Mouse (Mus musculus) MEL (cell line): ENCODE data around the gene Txnrd3. TPM values are rescaled to one million over a fixed set of nuclear protein-coding genes. Genes with fewer than 3 reads are reported as not detected.

ENCODE experiments used
- DNase-seq: peaks from one replicate; pipeline ENCODE4 v3.0.0; 2011; ENCODE audit warnings: low read depth, low spot score
- H3K27ac ChIP-seq: 2 replicates; pipeline ENCODE4 v1.5.1; 2012; ENCODE audit warnings: low read depth, mild to moderate bottlenecking, control low read depth, low read length, moderate library complexity; ENCODE audit not compliant: control insufficient read depth
- H3K27me3 ChIP-seq, 2 experiments: fragments of 150-350 bp in 1 of 2; sonication (generic) in 1 of 2; 2 replicates each; pipeline ENCODE4 v1.6.1; 2012; ENCODE audit warnings: low read length in 2 of 2, mild to moderate bottlenecking in 2 of 2, improper control_type of control experiment in 1 of 2, moderate library complexity in 1 of 2; ENCODE audit not compliant: insufficient read depth in 2 of 2, control insufficient read depth in 1 of 2
- H3K36me3 ChIP-seq, 2 experiments: 2 replicates each; pipeline ENCODE4 v1.6.1; 2012 to 2014; ENCODE audit warnings: low read length in 2 of 2, improper control_type of control experiment in 1 of 2, inconsistent platforms in 1 of 2, mild to moderate bottlenecking in 1 of 2; ENCODE audit not compliant: insufficient read depth in 2 of 2, control insufficient read depth in 1 of 2
- H3K4me1 ChIP-seq, 2 experiments: fragments of 150-350 bp in 1 of 2; sonication (generic) in 1 of 2; 2 replicates each; pipeline ENCODE4 v1.6.1; 2012; ENCODE audit warnings: low read length in 2 of 2, improper control_type of control experiment in 1 of 2, mild to moderate bottlenecking in 1 of 2; ENCODE audit not compliant: insufficient read depth in 2 of 2, control insufficient read depth in 1 of 2
- H3K4me3 ChIP-seq, 2 experiments: fragments of 150-350 bp in 1 of 2; sonication (generic) in 1 of 2; 2 replicates each; pipeline ENCODE4 v1.5.1; 2012; ENCODE audit warnings: low read depth in 2 of 2, low read length in 2 of 2, mild to moderate bottlenecking in 2 of 2, moderate library complexity in 2 of 2, control low read depth in 1 of 2, improper control_type of control experiment in 1 of 2; ENCODE audit not compliant: control insufficient read depth in 1 of 2, insufficient read depth in 1 of 2
- H3K79me2 ChIP-seq: 2 replicates; pipeline ENCODE4 v1.6.1; 2012; ENCODE audit warnings: mild to moderate bottlenecking, low read length, moderate library complexity; ENCODE audit not compliant: control insufficient read depth, poor library complexity, insufficient read depth
- H3K9ac ChIP-seq: 2 replicates; pipeline ENCODE4 v1.6.1; 2012; ENCODE audit warnings: low read depth, mild to moderate bottlenecking, control low read depth, low read length, moderate library complexity; ENCODE audit not compliant: control insufficient read depth, poor library complexity, severe bottlenecking
- H3K9me3 ChIP-seq: fragments of 150-350 bp; sonication (generic); replicated peaks from 2 replicates; pipeline ENCODE4 v1.6.1; 2012; ENCODE audit warnings: mild to moderate bottlenecking, low read length, improper control_type of control experiment, moderate library complexity; ENCODE audit not compliant: insufficient read depth
- CHD1 ChIP-seq: IDR thresholded peaks from 2 replicates; pipeline ENCODE4 v1.6.1; 2012; ENCODE audit warnings: low read depth, mild to moderate bottlenecking, inconsistent platforms, low read length, improper control_type of control experiment
- CHD2 ChIP-seq: IDR thresholded peaks from 2 replicates; pipeline ENCODE4 v1.6.1; 2011; ENCODE audit warnings: low read length, improper control_type of control experiment
- CTCF ChIP-seq, 3 experiments: IDR thresholded peaks in 2 of 3; conservative IDR thresholded peaks in 1 of 3; 2 replicates each; pipeline ENCODE4 v1.5.1; 2011 to 2012; ENCODE audit warnings: low read length in 3 of 3, low read depth in 2 of 3, mild to moderate bottlenecking in 2 of 3, improper control_type of control experiment in 1 of 3, inconsistent platforms in 1 of 3, mixed read lengths in 1 of 3, moderate library complexity in 1 of 3; ENCODE audit not compliant: control insufficient read depth in 1 of 3, insufficient read depth in 1 of 3, poor library complexity in 1 of 3, severe bottlenecking in 1 of 3
- E2F4 ChIP-seq: IDR thresholded peaks from 2 replicates; pipeline ENCODE4 v1.6.1; 2011; ENCODE audit warnings: low read depth, low read length, improper control_type of control experiment, borderline replicate concordance
- GABPA ChIP-seq: IDR thresholded peaks from 2 replicates; pipeline ENCODE4 v1.6.1; 2012; ENCODE audit warnings: low read depth, mild to moderate bottlenecking, inconsistent platforms, low read length, improper control_type of control experiment, moderate library complexity
- HCFC1 ChIP-seq: IDR thresholded peaks from 2 replicates; pipeline ENCODE4 v1.6.1; 2012; ENCODE audit warnings: low read depth, mild to moderate bottlenecking, inconsistent platforms, low read length, improper control_type of control experiment, moderate library complexity
- JUND ChIP-seq: IDR thresholded peaks from 2 replicates; pipeline ENCODE4 v1.6.1; 2011; ENCODE audit warnings: low read depth, mild to moderate bottlenecking, improper control_type of control experiment, low read length
- KAT2A ChIP-seq: conservative IDR thresholded peaks from 2 replicates; pipeline ENCODE4 v1.6.1; 2012; ENCODE audit warnings: low read depth, low read length, improper control_type of control experiment, inconsistent platforms
- MAX ChIP-seq: IDR thresholded peaks from 2 replicates; pipeline ENCODE4 v1.6.1; 2011; ENCODE audit warnings: low read length, improper control_type of control experiment
- MAZ ChIP-seq: IDR thresholded peaks from 2 replicates; pipeline ENCODE4 v1.6.1; 2012; ENCODE audit warnings: low read depth, mild to moderate bottlenecking, inconsistent platforms, low read length, improper control_type of control experiment
- MEF2A ChIP-seq: IDR thresholded peaks from 2 replicates; pipeline ENCODE4 v1.6.1; 2014; ENCODE audit warnings: low read depth, mild to moderate bottlenecking, inconsistent platforms, low read length, improper control_type of control experiment; ENCODE audit not compliant: poor library complexity, insufficient replicate concordance, severe bottlenecking; ENCODE audit errors: extremely low read depth
- MYB ChIP-seq: IDR thresholded peaks from 2 replicates; pipeline ENCODE4 v1.6.1; 2011; ENCODE audit warnings: mild to moderate bottlenecking, low read depth, low read length, improper control_type of control experiment
- MYC ChIP-seq: IDR thresholded peaks from 2 replicates; pipeline ENCODE4 v1.6.1; 2011; ENCODE audit warnings: low read depth, mild to moderate bottlenecking, low read length, improper control_type of control experiment, moderate library complexity
- NELFE ChIP-seq: IDR thresholded peaks from 2 replicates; pipeline ENCODE4 v1.6.1; 2011; ENCODE audit warnings: low read depth, low read length, improper control_type of control experiment
- NRF1 ChIP-seq: IDR thresholded peaks from 2 replicates; pipeline ENCODE4 v1.6.1; 2014; ENCODE audit warnings: low read depth, mild to moderate bottlenecking, inconsistent platforms, low read length, improper control_type of control experiment, moderate library complexity; ENCODE audit not compliant: poor library complexity, insufficient read depth, severe bottlenecking
- POLR2A ChIP-seq, 2 experiments: IDR thresholded peaks; 2 replicates each; pipeline ENCODE4 v1.6.1; 2011 to 2012; ENCODE audit warnings: low read length in 2 of 2, mild to moderate bottlenecking in 2 of 2, control low read depth in 1 of 2, improper control_type of control experiment in 1 of 2, low read depth in 1 of 2, moderate library complexity in 1 of 2; ENCODE audit not compliant: control insufficient read depth in 1 of 2, insufficient read depth in 1 of 2, poor library complexity in 1 of 2
- POLR2AphosphoS2 ChIP-seq: IDR thresholded peaks from 2 replicates; pipeline ENCODE4 v1.6.1; 2011; ENCODE audit warnings: low read length, improper control_type of control experiment
- RAD21 ChIP-seq: IDR thresholded peaks from 2 replicates; pipeline ENCODE4 v1.6.1; 2011; ENCODE audit warnings: mild to moderate bottlenecking, low read depth, low read length, improper control_type of control experiment
- SIN3A ChIP-seq: IDR thresholded peaks from 2 replicates; pipeline ENCODE4 v1.6.1; 2012; ENCODE audit warnings: low read length, improper control_type of control experiment, inconsistent platforms
- SMC3 ChIP-seq: IDR thresholded peaks from 2 replicates; pipeline ENCODE4 v1.6.1; 2011; ENCODE audit warnings: low read depth, low read length, improper control_type of control experiment
- TBP ChIP-seq: IDR thresholded peaks from 2 replicates; pipeline ENCODE4 v1.8.0; 2011; ENCODE audit warnings: low read depth, low read length, improper control_type of control experiment
- TCF12 ChIP-seq: IDR thresholded peaks from 2 replicates; pipeline ENCODE4 v1.6.1; 2014; ENCODE audit warnings: low read depth, mild to moderate bottlenecking, inconsistent platforms, low read length, improper control_type of control experiment, moderate library complexity
- USF1 ChIP-seq: IDR thresholded peaks from 2 replicates; pipeline ENCODE4 v1.6.1; 2014; ENCODE audit warnings: low read depth, mild to moderate bottlenecking, inconsistent platforms, low read length, improper control_type of control experiment, moderate library complexity
- ZKSCAN1 ChIP-seq: IDR thresholded peaks from 2 replicates; pipeline ENCODE4 v1.6.1; 2012; ENCODE audit warnings: low read depth, mild to moderate bottlenecking, inconsistent platforms, low read length, improper control_type of control experiment, moderate library complexity
- ZNF384 ChIP-seq: IDR thresholded peaks from 2 replicates; pipeline ENCODE4 v1.6.1; 2012; ENCODE audit warnings: low read depth, mild to moderate bottlenecking, inconsistent platforms, low read length, improper control_type of control experiment
- polyA plus RNA-seq, 2 experiments: library from polyadenylated mRNA; stranded (reverse) in 1 of 2; unstranded in 1 of 2; fragments of >175 nt in 1 of 2; fragments of >200 nt in 1 of 2; gene quantifications; 2 replicates each; pipeline versions ENCODE4 v1.2.1 to v1.2.4; 2012; ENCODE audit warnings: low replicate concordance in 2 of 2, low read depth in 1 of 2; ENCODE audit not compliant: insufficient read length in 2 of 2, insufficient read depth in 1 of 2, missing spikeins in 1 of 2
- total RNA-seq: library from RNA; depleted of rRNA; stranded (reverse); fragments of 300-350 nt; gene quantifications from 2 replicates; pipeline ENCODE4 v1.2.3, GENCODE M21; 2012

Gene Txnrd3
- total and polyA plus RNA-seq, 3 experiments = 8.7 to 15.1 TPM; not detected in 1

DNA sequence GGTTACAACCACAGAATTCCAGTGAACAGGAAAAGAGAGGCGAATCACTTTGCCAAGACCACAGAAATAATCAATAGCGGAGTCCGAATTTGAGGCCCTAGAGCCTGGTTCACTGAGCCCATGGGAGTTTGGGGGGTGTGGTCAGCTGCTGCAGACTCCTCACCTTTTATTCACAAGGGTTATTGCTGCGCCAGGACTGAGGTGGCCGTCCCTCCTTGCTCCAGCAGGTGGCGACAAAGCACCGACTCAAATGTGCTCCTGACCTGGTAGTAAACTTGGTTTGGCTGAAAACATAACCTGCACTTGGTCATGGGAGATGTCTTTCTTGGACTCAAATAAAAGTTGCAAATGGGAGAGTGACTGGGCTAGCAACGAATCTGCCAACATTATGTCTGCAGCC, 36.4 kb downstream of the Txnrd3 start (continued):
- TF ChIP-seq ZNF384 (no peak), TBP (no peak), SIN3A (no peak), KAT2A (no peak), MAZ (no peak), ZKSCAN1 (no peak), MYC (no peak), CTCF (IDR thresholded peaks at IDR 0.05 in 2 of 3, conservative IDR thresholded peaks at IDR 0.05 in 1 of 3; ENCODE audit: control insufficient read depth in 1 of 3, insufficient read depth in 1 of 3, low read depth in 2 of 3, low read length in 3 of 3, poor library complexity in 1 of 3, severe bottlenecking in 1 of 3) (peak; percentile 88 to 98 (median 93)), GABPA (no peak), CHD1 (no peak), NRF1 (no peak), CHD2 (no peak), RAD21 (peak; percentile 88), TCF12 (no peak), POLR2AphosphoS2 (no peak), E2F4 (no peak), MAX (0 out of 2 replicates have a peak, but pooled peaks have one; percentile 34)

DNA sequence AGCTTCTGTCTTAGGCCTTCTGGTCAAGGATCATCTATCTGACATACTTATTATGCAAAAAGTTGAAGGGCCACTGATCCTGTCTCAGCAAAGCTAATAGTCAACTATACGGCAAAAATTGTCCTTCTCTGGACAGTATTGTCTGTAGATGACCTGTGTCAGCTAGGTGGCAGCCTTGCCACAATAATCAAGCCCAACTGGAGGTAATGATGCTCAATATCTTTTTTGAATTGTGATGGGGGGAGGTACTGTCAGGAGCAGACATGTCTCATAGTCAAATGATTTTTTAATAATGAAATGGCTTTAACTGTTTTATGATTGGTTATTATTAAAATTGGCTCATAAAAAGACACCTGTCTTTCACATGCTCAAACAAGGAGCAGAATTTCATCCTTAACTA, 40.4 kb downstream of the Txnrd3 start:
- Histone ChIP-seq H3K9me3 (no peaks in the 10 kb centered on the region), H3K27ac (no peak overlapping the region), H3K36me3 (no peaks in the 10 kb centered on the region), H3K4me1 (no peaks in the 10 kb centered on the region), H3K79me2 (no peaks in the 10 kb centered on the region), H3K9ac (no peak overlapping the region), H3K4me3 (no peak overlapping the region), H3K27me3 (peaks cover 0 to 4% of the 10 kb centered on the region in 2 experiments)
- TF ChIP-seq E2F4 (no peak), MAZ (no peak), MYC (no peak), RAD21 (peak; percentile 50), SMC3 (peak; percentile 41; the same call in 1 of the 2 replicates), CTCF (IDR thresholded peaks at IDR 0.05 in 2 of 3, conservative IDR thresholded peaks at IDR 0.05 in 1 of 3; ENCODE audit: control insufficient read depth in 1 of 3, insufficient read depth in 1 of 3, low read depth in 2 of 3, low read length in 3 of 3, poor library complexity in 1 of 3, severe bottlenecking in 1 of 3) (peak in 1 of 3 experiments; percentile 51; a peak in 2 of 6 replicates)
- DNase-seq = peak; percentile 16

DNA sequence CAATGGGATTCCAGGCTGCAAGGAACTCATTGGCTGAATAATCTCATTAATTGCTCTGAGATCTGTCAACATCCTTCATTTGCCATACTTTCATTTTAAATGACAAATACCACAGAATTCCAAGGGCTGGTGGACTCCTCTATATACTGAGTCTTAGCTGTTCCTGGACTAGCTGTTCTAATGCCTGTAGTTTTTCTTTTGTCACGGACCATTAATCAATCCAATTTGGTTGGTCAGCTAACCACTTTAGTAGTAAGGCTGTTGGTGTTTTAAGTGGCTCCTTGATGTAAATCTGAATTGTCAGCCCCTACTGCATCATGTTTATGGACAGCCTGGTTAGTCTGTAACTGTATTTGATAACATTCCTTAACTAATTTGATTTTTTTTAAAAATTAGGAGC, 43.3 kb downstream of the Txnrd3 start:
- no peak overlapping the region for H3K9ac ChIP-seq
- no peaks in the 10 kb centered on the region for H3K79me2 ChIP-seq
- H3K27ac ChIP-seq = no peak overlapping the region
- H3K4me3 ChIP-seq = no peak overlapping the region
- no peaks in the 10 kb centered on the region for H3K4me1 ChIP-seq
- no peak for DNase-seq
- no peak for TF ChIP-seq MEF2A
- TF ChIP-seq KAT2A = no peak
- no peak for TF ChIP-seq CHD1
- no peak for TF ChIP-seq CTCF (IDR thresholded peaks at IDR 0.05 in 2 of 3, conservative IDR thresholded peaks at IDR 0.05 in 1 of 3; ENCODE audit: control insufficient read depth in 1 of 3, insufficient read depth in 1 of 3, low read depth in 2 of 3, low read length in 3 of 3, poor library complexity in 1 of 3, severe bottlenecking in 1 of 3)
- TF ChIP-seq USF1 = no peak
- TF ChIP-seq HCFC1 = no peak
- no peak for TF ChIP-seq POLR2A (IDR thresholded peaks at IDR 0.05; ENCODE audit: control insufficient read depth in 1 of 2, insufficient read depth in 1 of 2, low read depth in 1 of 2, low read length in 2 of 2, poor library complexity in 1 of 2)
- no peak for TF ChIP-seq MAX
- TF ChIP-seq MYB = no peak
- no peak for TF ChIP-seq JUND
- TF ChIP-seq E2F4 = no peak
- TF ChIP-seq NELFE = no peak
- no peak for TF ChIP-seq TBP
- TF ChIP-seq ZKSCAN1 = no peak
- TF ChIP-seq MYC = no peak
- TF ChIP-seq CHD2 = no peak
- no peak for TF ChIP-seq ZNF384
- no peaks in the 10 kb centered on the region for H3K9me3 ChIP-seq
- H3K36me3 ChIP-seq = no peaks in the 10 kb centered on the region
- H3K27me3 ChIP-seq = peaks cover 0 to 4% of the 10 kb centered on the region in 2 experiments
